Mouse (Mus musculus): ENCODE results near the gene S1pr5. TPM values are rescaled to one million over a fixed set of nuclear protein-coding genes. Genes with fewer than 3 reads are reported as not detected.
A peak's percentile ranks its signal among the peaks of the same experiment; 100 is the strongest.
"Not testable (repeated sequence)": the region's sequence is repeated elsewhere in the genome, so short reads cannot be mapped to it uniquely, and the experiment has no call there.

Gene S1pr5
- total RNA-seq, 2 experiments from 2014 or later = 0.21 TPM; not detected in 1

GRCm38 (mm10) chr9:21269590-21269989, 21.3 kb upstream of the S1pr5 start:
- ATAC-seq (replicated peaks; ENCODE audit: poor library complexity, severe bottlenecking) = not testable (repeated sequence)

DNA sequence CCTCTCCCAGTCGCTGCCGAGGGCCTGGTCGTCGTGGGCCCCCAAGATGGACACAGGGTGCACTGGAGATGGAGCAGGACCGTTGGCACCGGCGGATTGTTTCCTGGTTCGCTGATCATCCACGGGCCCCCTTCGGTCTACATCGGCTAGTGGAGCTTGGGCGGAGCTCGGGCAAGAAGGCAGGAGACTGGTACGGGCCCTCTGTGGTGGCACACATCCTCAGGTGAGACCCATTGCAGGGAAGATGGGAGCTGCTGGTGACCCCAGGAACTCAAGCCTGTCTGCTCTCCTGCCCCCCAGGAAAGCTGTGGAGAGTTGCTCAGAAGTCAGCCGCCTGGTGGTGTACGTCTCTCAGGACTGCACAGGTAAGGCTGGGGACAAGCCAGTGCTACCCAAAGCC, 20.1 kb upstream of the S1pr5 start:
- ATAC-seq (replicated peaks; ENCODE audit: poor library complexity, severe bottlenecking) = no peak

GRCm38 (mm10) chr9:21266889-21267288, 18.6 kb upstream of the S1pr5 start:
- ATAC-seq (replicated peaks; ENCODE audit: poor library complexity, severe bottlenecking) = no peak

- ATAC-seq (replicated peaks; ENCODE audit: poor library complexity, severe bottlenecking) = no peak
Observed at GRCm38 (mm10) chr9:21265611-21266010, 17.4 kb upstream of the S1pr5 start.

GRCm38 (mm10) chr9:21265000-21265561, 16.8 kb upstream of the S1pr5 start, which contains the start of gene Atg4d:
TSS of gene Atg4d (plus strand) at chr9:21265293.
- peak; percentile 95 for ATAC-seq (replicated peaks; ENCODE audit: poor library complexity, severe bottlenecking)

- ATAC-seq (replicated peaks; ENCODE audit: poor library complexity, severe bottlenecking) = no peak
Observed at GRCm38 (mm10) chr9:21264272-21264999, 16.2 kb upstream of the S1pr5 start.

- no peak for ATAC-seq (replicated peaks; ENCODE audit: poor library complexity, severe bottlenecking)
Observed at GRCm38 (mm10) chr9:21261831-21262230, 13.6 kb upstream of the S1pr5 start.

DNA sequence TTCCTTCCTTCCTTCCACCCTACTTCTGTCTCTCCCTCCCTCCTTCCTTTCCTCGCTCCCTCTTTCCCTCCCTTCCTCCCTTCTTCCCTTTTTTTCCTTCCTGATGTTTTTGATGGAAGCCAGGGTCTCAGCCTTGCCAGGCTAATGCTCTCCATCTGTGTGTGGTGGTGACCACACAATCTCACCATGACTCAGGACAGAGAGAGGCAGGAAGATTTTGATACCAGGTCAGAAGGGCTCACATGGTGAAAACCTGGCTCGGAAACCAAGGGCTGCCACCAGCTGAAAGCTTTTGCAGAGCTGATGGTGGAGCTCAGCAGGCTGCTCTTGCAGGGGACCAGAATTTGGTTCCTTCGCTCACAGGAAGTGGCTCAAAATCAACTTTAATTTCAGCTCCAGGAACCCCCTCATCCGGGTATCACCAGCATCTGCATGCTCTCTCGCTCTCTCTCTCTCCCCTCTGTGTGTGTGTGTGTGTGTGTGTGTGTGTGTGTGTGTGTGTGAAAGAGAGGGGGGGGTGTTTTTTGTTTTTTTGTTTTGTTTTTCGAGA, 12.3 kb upstream of the S1pr5 start:
- ATAC-seq (replicated peaks; ENCODE audit: poor library complexity, severe bottlenecking) = no peak

GRCm38 (mm10) chr9:21256349-21256748, 8.1 kb upstream of the S1pr5 start:
- not testable (repeated sequence) for ATAC-seq (replicated peaks; ENCODE audit: poor library complexity, severe bottlenecking)

GRCm38 (mm10) chr9:21254690-21255089, 6.4 kb upstream of the S1pr5 start:
- ATAC-seq (replicated peaks; ENCODE audit: poor library complexity, severe bottlenecking) = no peak

DNA sequence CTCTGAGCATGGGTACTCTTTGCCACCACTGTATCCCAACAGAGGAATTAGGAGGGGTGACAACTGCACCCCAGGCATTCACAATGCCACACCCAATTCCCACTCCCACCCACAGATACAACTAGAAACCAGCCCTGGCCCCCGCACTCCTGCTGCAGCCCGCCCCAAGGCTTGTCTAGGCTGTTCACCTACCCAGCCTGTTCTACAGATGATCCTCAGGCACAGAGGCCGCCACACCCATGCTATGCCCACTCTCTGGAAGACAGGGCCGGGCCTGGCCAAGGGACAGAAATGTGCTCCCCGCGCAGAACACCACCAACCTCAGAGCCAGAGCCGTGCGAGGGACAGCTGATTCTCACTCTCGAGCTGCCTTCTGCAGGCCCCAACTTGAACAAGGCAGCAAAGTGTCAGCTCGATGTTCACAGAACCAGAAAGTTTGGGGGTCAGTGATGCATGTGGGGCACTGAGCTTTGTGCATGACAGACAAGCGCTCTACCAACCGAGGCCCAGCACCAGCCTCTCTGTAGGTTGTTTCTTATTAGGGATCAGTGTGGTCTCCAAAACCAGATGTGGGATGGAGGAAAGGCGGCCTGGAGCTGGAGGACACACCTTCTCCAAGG, 3.0 kb upstream of the S1pr5 start:
- no peak for ATAC-seq (replicated peaks; ENCODE audit: poor library complexity, severe bottlenecking)

- no peak for ATAC-seq (replicated peaks; ENCODE audit: poor library complexity, severe bottlenecking)
Observed at GRCm38 (mm10) chr9:21250509-21250908, 2.3 kb upstream of the S1pr5 start.

- ATAC-seq (replicated peaks; ENCODE audit: poor library complexity, severe bottlenecking) = no peak
Observed at GRCm38 (mm10) chr9:21249629-21250508, 1.6 kb upstream of the S1pr5 start.

DNA sequence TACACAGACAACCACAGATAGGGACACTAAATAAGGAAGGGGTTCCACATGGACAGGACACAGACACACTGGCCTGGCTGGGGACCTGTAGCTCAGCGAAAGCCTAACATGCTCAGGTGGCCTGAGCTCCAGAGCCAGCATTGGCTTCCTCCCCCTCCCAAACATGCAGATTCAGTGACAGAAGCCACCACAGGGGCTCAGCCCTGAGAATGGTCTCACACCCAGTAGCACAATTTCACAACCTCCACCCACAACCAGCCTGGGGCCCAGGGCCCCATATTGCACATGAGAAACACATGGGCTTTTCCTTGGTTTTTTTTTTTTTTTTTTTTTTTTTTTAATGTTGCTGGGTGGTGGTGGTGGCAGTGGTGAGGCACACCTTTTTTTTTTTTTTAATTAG, 1.9 kb downstream of the S1pr5 start:
- peak; percentile 78 for ATAC-seq (replicated peaks; ENCODE audit: poor library complexity, severe bottlenecking)

GRCm38 (mm10) chr9:21245113-21245487, 3.1 kb downstream of the S1pr5 start:
- ATAC-seq (replicated peaks; ENCODE audit: poor library complexity, severe bottlenecking) = no peak

GRCm38 (mm10) chr9:21244428-21245112, 3.7 kb downstream of the S1pr5 start:
- ATAC-seq (replicated peaks; ENCODE audit: poor library complexity, severe bottlenecking) = 0 out of 2 replicates have a peak, but pooled peaks have one; percentile 13

GRCm38 (mm10) chr9:21243826-21244427, 4.3 kb downstream of the S1pr5 start:
- no peak for ATAC-seq (replicated peaks; ENCODE audit: poor library complexity, severe bottlenecking)

- ATAC-seq (replicated peaks; ENCODE audit: poor library complexity, severe bottlenecking) = peak; percentile 45
Observed at GRCm38 (mm10) chr9:21241343-21241742, 6.9 kb downstream of the S1pr5 start.

GRCm38 (mm10) chr9:21239465-21239848, 8.8 kb downstream of the S1pr5 start:
- ATAC-seq (replicated peaks; ENCODE audit: poor library complexity, severe bottlenecking) = no peak
